Mouse (Mus musculus) myocyte (in vitro differentiated cells): ENCODE data around the gene Tmem53.

Source experiments
- MYOD1 ChIP-seq, 3 experiments: IDR thresholded peaks; one replicate each; pipeline ENCODE4 v1.6.1; 2011; ENCODE audit warnings: control low read depth in 2 of 3, low read depth in 2 of 3, mild to moderate bottlenecking in 2 of 3, moderate library complexity in 1 of 3; ENCODE audit not compliant: insufficient read length in 2 of 3, control insufficient read depth in 1 of 3
- POLR2A ChIP-seq: IDR thresholded peaks from one replicate; pipeline ENCODE4 v1.6.1; 2011; ENCODE audit warnings: low read depth, mild to moderate bottlenecking, control low read depth, moderate library complexity; ENCODE audit not compliant: insufficient read length

DNA sequence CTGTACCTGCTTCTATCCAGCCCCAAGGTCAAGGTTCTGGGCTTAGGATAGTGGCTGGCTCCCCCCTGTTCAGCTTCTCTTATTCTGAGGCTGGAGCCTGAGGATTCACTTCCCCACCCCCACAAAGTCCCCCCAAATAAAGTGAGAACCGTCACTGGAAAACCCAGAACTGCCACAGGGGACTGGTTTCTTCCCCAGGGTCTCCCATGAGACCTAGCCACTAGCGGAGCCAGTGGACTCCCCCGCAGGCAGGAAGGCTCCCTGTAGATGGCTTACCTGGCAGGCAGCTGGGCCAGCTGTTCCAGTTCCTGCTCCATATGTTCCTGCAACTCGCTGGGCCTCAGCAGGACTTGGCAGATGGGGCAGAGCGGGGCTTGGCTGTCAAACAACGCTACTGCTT is 55.5 kb downstream of the Tmem53 start:
- TF ChIP-seq POLR2A (no peak), MYOD1 (IDR thresholded peaks at IDR 0.05; ENCODE audit: control insufficient read depth in 1 of 3, insufficient read length in 2 of 3, low read depth in 2 of 3) (no peak)
